Mouse (Mus musculus) MEL (cell line): ENCODE results near the gene Tiam1. TPM values are rescaled to one million over a fixed set of nuclear protein-coding genes. Genes with fewer than 3 reads are reported as not detected.

Experiments used
- DNase-seq: peaks from one replicate; pipeline ENCODE4 v3.0.0; 2011; ENCODE audit warnings: low read depth, low spot score
- H3K27ac ChIP-seq: 2 replicates; pipeline ENCODE4 v1.5.1; 2012; ENCODE audit warnings: low read depth, mild to moderate bottlenecking, control low read depth, low read length, moderate library complexity; ENCODE audit not compliant: control insufficient read depth
- H3K27me3 ChIP-seq, 2 experiments: fragments of 150-350 bp in 1 of 2; sonication (generic) in 1 of 2; 2 replicates each; pipeline ENCODE4 v1.6.1; 2012; ENCODE audit warnings: low read length in 2 of 2, mild to moderate bottlenecking in 2 of 2, improper control_type of control experiment in 1 of 2, moderate library complexity in 1 of 2; ENCODE audit not compliant: insufficient read depth in 2 of 2, control insufficient read depth in 1 of 2
- H3K36me3 ChIP-seq, 2 experiments: 2 replicates each; pipeline ENCODE4 v1.6.1; 2012 to 2014; ENCODE audit warnings: low read length in 2 of 2, improper control_type of control experiment in 1 of 2, inconsistent platforms in 1 of 2, mild to moderate bottlenecking in 1 of 2; ENCODE audit not compliant: insufficient read depth in 2 of 2, control insufficient read depth in 1 of 2
- H3K4me1 ChIP-seq, 2 experiments: fragments of 150-350 bp in 1 of 2; sonication (generic) in 1 of 2; 2 replicates each; pipeline ENCODE4 v1.6.1; 2012; ENCODE audit warnings: low read length in 2 of 2, improper control_type of control experiment in 1 of 2, mild to moderate bottlenecking in 1 of 2; ENCODE audit not compliant: insufficient read depth in 2 of 2, control insufficient read depth in 1 of 2
- H3K4me3 ChIP-seq, 2 experiments: fragments of 150-350 bp in 1 of 2; sonication (generic) in 1 of 2; 2 replicates each; pipeline ENCODE4 v1.5.1; 2012; ENCODE audit warnings: low read depth in 2 of 2, low read length in 2 of 2, mild to moderate bottlenecking in 2 of 2, moderate library complexity in 2 of 2, control low read depth in 1 of 2, improper control_type of control experiment in 1 of 2; ENCODE audit not compliant: control insufficient read depth in 1 of 2, insufficient read depth in 1 of 2
- H3K79me2 ChIP-seq: 2 replicates; pipeline ENCODE4 v1.6.1; 2012; ENCODE audit warnings: mild to moderate bottlenecking, low read length, moderate library complexity; ENCODE audit not compliant: control insufficient read depth, poor library complexity, insufficient read depth
- H3K9ac ChIP-seq: 2 replicates; pipeline ENCODE4 v1.6.1; 2012; ENCODE audit warnings: low read depth, mild to moderate bottlenecking, control low read depth, low read length, moderate library complexity; ENCODE audit not compliant: control insufficient read depth, poor library complexity, severe bottlenecking
- H3K9me3 ChIP-seq: fragments of 150-350 bp; sonication (generic); replicated peaks from 2 replicates; pipeline ENCODE4 v1.6.1; 2012; ENCODE audit warnings: mild to moderate bottlenecking, low read length, improper control_type of control experiment, moderate library complexity; ENCODE audit not compliant: insufficient read depth
- BHLHE40 ChIP-seq: IDR thresholded peaks from 2 replicates; pipeline ENCODE4 v1.6.1; 2012; ENCODE audit warnings: low read depth, mild to moderate bottlenecking, inconsistent platforms, low read length, improper control_type of control experiment, borderline replicate concordance
- CHD1 ChIP-seq: IDR thresholded peaks from 2 replicates; pipeline ENCODE4 v1.6.1; 2012; ENCODE audit warnings: low read depth, mild to moderate bottlenecking, inconsistent platforms, low read length, improper control_type of control experiment
- CHD2 ChIP-seq: IDR thresholded peaks from 2 replicates; pipeline ENCODE4 v1.6.1; 2011; ENCODE audit warnings: low read length, improper control_type of control experiment
- CTCF ChIP-seq, 3 experiments: IDR thresholded peaks in 2 of 3; conservative IDR thresholded peaks in 1 of 3; 2 replicates each; pipeline ENCODE4 v1.5.1; 2011 to 2012; ENCODE audit warnings: low read length in 3 of 3, low read depth in 2 of 3, mild to moderate bottlenecking in 2 of 3, improper control_type of control experiment in 1 of 3, inconsistent platforms in 1 of 3, mixed read lengths in 1 of 3, moderate library complexity in 1 of 3; ENCODE audit not compliant: control insufficient read depth in 1 of 3, insufficient read depth in 1 of 3, poor library complexity in 1 of 3, severe bottlenecking in 1 of 3
- E2F4 ChIP-seq: IDR thresholded peaks from 2 replicates; pipeline ENCODE4 v1.6.1; 2011; ENCODE audit warnings: low read depth, low read length, improper control_type of control experiment, borderline replicate concordance
- ELF1 ChIP-seq: IDR thresholded peaks from 2 replicates; pipeline ENCODE4 v1.6.1; 2014; ENCODE audit warnings: low read depth, mild to moderate bottlenecking, inconsistent platforms, low read length, improper control_type of control experiment, moderate library complexity
- EP300 ChIP-seq, 2 experiments: IDR thresholded peaks; 2 replicates each; pipeline ENCODE4 v1.6.1; 2011; ENCODE audit warnings: improper control_type of control experiment in 2 of 2, low read length in 2 of 2, low read depth in 1 of 2, mild to moderate bottlenecking in 1 of 2
- ETS1 ChIP-seq: IDR thresholded peaks from 2 replicates; pipeline ENCODE4 v1.6.1; 2012; ENCODE audit warnings: low read depth, mild to moderate bottlenecking, inconsistent platforms, low read length, improper control_type of control experiment, moderate library complexity
- GABPA ChIP-seq: IDR thresholded peaks from 2 replicates; pipeline ENCODE4 v1.6.1; 2012; ENCODE audit warnings: low read depth, mild to moderate bottlenecking, inconsistent platforms, low read length, improper control_type of control experiment, moderate library complexity
- HCFC1 ChIP-seq: IDR thresholded peaks from 2 replicates; pipeline ENCODE4 v1.6.1; 2012; ENCODE audit warnings: low read depth, mild to moderate bottlenecking, inconsistent platforms, low read length, improper control_type of control experiment, moderate library complexity
- KAT2A ChIP-seq: conservative IDR thresholded peaks from 2 replicates; pipeline ENCODE4 v1.6.1; 2012; ENCODE audit warnings: low read depth, low read length, improper control_type of control experiment, inconsistent platforms
- MEF2A ChIP-seq: IDR thresholded peaks from 2 replicates; pipeline ENCODE4 v1.6.1; 2014; ENCODE audit warnings: low read depth, mild to moderate bottlenecking, inconsistent platforms, low read length, improper control_type of control experiment; ENCODE audit not compliant: poor library complexity, insufficient replicate concordance, severe bottlenecking; ENCODE audit errors: extremely low read depth
- MYB ChIP-seq: IDR thresholded peaks from 2 replicates; pipeline ENCODE4 v1.6.1; 2011; ENCODE audit warnings: mild to moderate bottlenecking, low read depth, low read length, improper control_type of control experiment
- MYC ChIP-seq: IDR thresholded peaks from 2 replicates; pipeline ENCODE4 v1.6.1; 2011; ENCODE audit warnings: low read depth, mild to moderate bottlenecking, low read length, improper control_type of control experiment, moderate library complexity
- NELFE ChIP-seq: IDR thresholded peaks from 2 replicates; pipeline ENCODE4 v1.6.1; 2011; ENCODE audit warnings: low read depth, low read length, improper control_type of control experiment
- NRF1 ChIP-seq: IDR thresholded peaks from 2 replicates; pipeline ENCODE4 v1.6.1; 2014; ENCODE audit warnings: low read depth, mild to moderate bottlenecking, inconsistent platforms, low read length, improper control_type of control experiment, moderate library complexity; ENCODE audit not compliant: poor library complexity, insufficient read depth, severe bottlenecking
- POLR2A ChIP-seq, 2 experiments: IDR thresholded peaks; 2 replicates each; pipeline ENCODE4 v1.6.1; 2011 to 2012; ENCODE audit warnings: low read length in 2 of 2, mild to moderate bottlenecking in 2 of 2, control low read depth in 1 of 2, improper control_type of control experiment in 1 of 2, low read depth in 1 of 2, moderate library complexity in 1 of 2; ENCODE audit not compliant: control insufficient read depth in 1 of 2, insufficient read depth in 1 of 2, poor library complexity in 1 of 2
- POLR2AphosphoS2 ChIP-seq: IDR thresholded peaks from 2 replicates; pipeline ENCODE4 v1.6.1; 2011; ENCODE audit warnings: low read length, improper control_type of control experiment
- RAD21 ChIP-seq: IDR thresholded peaks from 2 replicates; pipeline ENCODE4 v1.6.1; 2011; ENCODE audit warnings: mild to moderate bottlenecking, low read depth, low read length, improper control_type of control experiment
- RCOR1 ChIP-seq: IDR thresholded peaks from 2 replicates; pipeline ENCODE4 v1.6.1; 2012; ENCODE audit warnings: low read depth, mild to moderate bottlenecking, inconsistent platforms, low read length, improper control_type of control experiment
- SIN3A ChIP-seq: IDR thresholded peaks from 2 replicates; pipeline ENCODE4 v1.6.1; 2012; ENCODE audit warnings: low read length, improper control_type of control experiment, inconsistent platforms
- TAL1 ChIP-seq: IDR thresholded peaks from 2 replicates; pipeline ENCODE4 v1.6.1; 2012; ENCODE audit warnings: mild to moderate bottlenecking, inconsistent platforms, low read length, moderate library complexity, mixed read lengths
- TCF12 ChIP-seq: IDR thresholded peaks from 2 replicates; pipeline ENCODE4 v1.6.1; 2014; ENCODE audit warnings: low read depth, mild to moderate bottlenecking, inconsistent platforms, low read length, improper control_type of control experiment, moderate library complexity
- UBTF ChIP-seq: IDR thresholded peaks from 2 replicates; pipeline ENCODE4 v1.6.1; 2012; ENCODE audit warnings: low read depth, mild to moderate bottlenecking, inconsistent platforms, low read length, improper control_type of control experiment, moderate library complexity, borderline replicate concordance; ENCODE audit not compliant: insufficient read depth
- ZC3H11A ChIP-seq: IDR thresholded peaks from 2 replicates; pipeline ENCODE4 v1.6.1; 2012; ENCODE audit warnings: low read depth, mild to moderate bottlenecking, inconsistent platforms, low read length, improper control_type of control experiment
- ZKSCAN1 ChIP-seq: IDR thresholded peaks from 2 replicates; pipeline ENCODE4 v1.6.1; 2012; ENCODE audit warnings: low read depth, mild to moderate bottlenecking, inconsistent platforms, low read length, improper control_type of control experiment, moderate library complexity
- ZNF384 ChIP-seq: IDR thresholded peaks from 2 replicates; pipeline ENCODE4 v1.6.1; 2012; ENCODE audit warnings: low read depth, mild to moderate bottlenecking, inconsistent platforms, low read length, improper control_type of control experiment
- polyA plus RNA-seq, 2 experiments: library from polyadenylated mRNA; stranded (reverse) in 1 of 2; unstranded in 1 of 2; fragments of >175 nt in 1 of 2; fragments of >200 nt in 1 of 2; gene quantifications; 2 replicates each; pipeline versions ENCODE4 v1.2.1 to v1.2.4; 2012; ENCODE audit warnings: low replicate concordance in 2 of 2, low read depth in 1 of 2; ENCODE audit not compliant: insufficient read length in 2 of 2, insufficient read depth in 1 of 2, missing spikeins in 1 of 2
- total RNA-seq: library from RNA; depleted of rRNA; stranded (reverse); fragments of 300-350 nt; gene quantifications from 2 replicates; pipeline ENCODE4 v1.2.3, GENCODE M21; 2012

The Tiam1 gene
- total and polyA plus RNA-seq, 3 experiments: 15.0 to 23.9 (median 19.9) TPM

DNA sequence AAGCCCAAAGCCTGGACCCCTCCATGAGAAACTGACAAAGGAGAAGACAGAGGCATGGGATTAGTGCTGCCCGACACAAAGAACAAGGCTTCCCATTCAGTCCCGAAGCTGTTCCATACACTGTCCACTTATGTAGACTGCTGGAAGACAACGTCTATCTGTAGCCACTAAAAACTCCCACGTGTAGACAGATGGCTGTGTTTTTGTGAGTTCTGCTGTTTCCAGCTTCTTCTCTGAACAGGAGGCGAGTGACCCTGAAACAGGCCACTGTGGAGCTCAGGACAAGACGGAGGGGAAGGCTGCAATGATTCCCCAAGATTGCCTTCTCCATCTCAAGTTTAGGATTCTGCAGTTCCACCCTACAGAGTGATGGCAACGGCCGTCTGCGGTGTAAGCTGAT, 330.0 kb downstream of the Tiam1 start:
- Histone ChIP-seq H3K36me3 (no peaks in the 10 kb centered on the region), H3K9me3 (no peaks in the 10 kb centered on the region), H3K27me3 (no peaks in the 10 kb centered on the region), H3K79me2 (no peaks in the 10 kb centered on the region), H3K4me3 (no peak overlapping the region), H3K27ac (no peak overlapping the region), H3K4me1 (no peaks in the 10 kb centered on the region), H3K9ac (no peak overlapping the region)
- TF ChIP-seq TCF12 (no peak), UBTF (no peak), RAD21 (no peak), MYC (no peak), ZKSCAN1 (no peak), RCOR1 (no peak), ZNF384 (no peak), ZC3H11A (no peak), SIN3A (no peak), MYB (no peak)
- DNase-seq: no peak

GRCm38 (mm10) chr16:89812891-89813290, 330.7 kb downstream of the Tiam1 start:
- Histone ChIP-seq H3K79me2 (no peaks in the 10 kb centered on the region), H3K27me3 (no peaks in the 10 kb centered on the region)
- TF ChIP-seq EP300 (IDR thresholded peaks at IDR 0.05; ENCODE audit: low read depth in 1 of 2, low read length in 2 of 2) (no peak), NRF1 (no peak), BHLHE40 (no peak), CTCF (IDR thresholded peaks at IDR 0.05 in 2 of 3, conservative IDR thresholded peaks at IDR 0.05 in 1 of 3; ENCODE audit: control insufficient read depth in 1 of 3, insufficient read depth in 1 of 3, low read depth in 2 of 3, low read length in 3 of 3, poor library complexity in 1 of 3, severe bottlenecking in 1 of 3) (no peak), CHD2 (no peak)
- TF ChIP-seq, all 39 proteins: peak for 0
- Histone ChIP-seq H3K9ac (no peak overlapping the region), H3K27ac (no peak overlapping the region), H3K4me3 (no peak overlapping the region), H3K4me1 (no peaks in the 10 kb centered on the region), H3K36me3 (no peaks in the 10 kb centered on the region), H3K9me3 (no peaks in the 10 kb centered on the region)
- no peak for DNase-seq

DNA sequence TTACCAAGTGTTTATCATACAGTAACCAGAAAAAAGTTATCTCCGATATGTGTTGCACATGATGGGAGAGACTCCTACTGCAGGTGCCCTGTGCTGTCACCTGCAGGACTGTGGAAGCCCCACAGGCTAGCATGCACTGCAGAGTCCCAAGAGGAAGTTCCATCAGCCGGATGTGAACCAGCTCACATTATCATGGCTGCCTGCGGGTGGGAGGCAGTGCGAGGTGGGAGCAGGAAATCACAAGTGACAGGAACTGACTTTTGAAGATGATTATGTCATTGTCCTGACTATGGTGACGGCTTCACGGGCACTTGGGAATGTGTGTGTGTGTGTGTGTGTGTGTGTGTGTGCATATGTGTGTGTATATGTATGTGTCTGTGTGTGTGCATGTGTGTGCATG, 333.2 kb downstream of the Tiam1 start:
- H3K79me2 ChIP-seq: no peaks in the 10 kb centered on the region
- no peak overlapping the region for H3K9ac ChIP-seq
- no peaks in the 10 kb centered on the region for H3K9me3 ChIP-seq
- no peak for DNase-seq
- H3K27me3 ChIP-seq: no peaks in the 10 kb centered on the region
- H3K4me3 ChIP-seq: no peak overlapping the region
- no peak overlapping the region for H3K27ac ChIP-seq
- H3K4me1 ChIP-seq: no peaks in the 10 kb centered on the region
- TF ChIP-seq CHD2: no peak
- no peak for TF ChIP-seq MEF2A
- TF ChIP-seq ZKSCAN1: no peak
- TF ChIP-seq ETS1: no peak
- TF ChIP-seq E2F4: no peak
- TF ChIP-seq KAT2A: no peak
- TF ChIP-seq GABPA: no peak
- no peak for TF ChIP-seq SIN3A
- TF ChIP-seq CHD1: no peak
- no peak for TF ChIP-seq HCFC1
- no peak for TF ChIP-seq POLR2AphosphoS2
- TF ChIP-seq RCOR1: no peak
- no peak for TF ChIP-seq TAL1
- no peak for TF ChIP-seq MYC
- TF ChIP-seq UBTF: no peak
- TF ChIP-seq NELFE: no peak
- no peak for TF ChIP-seq ELF1
- TF ChIP-seq RAD21: no peak
- TF ChIP-seq POLR2A (IDR thresholded peaks at IDR 0.05; ENCODE audit: control insufficient read depth in 1 of 2, insufficient read depth in 1 of 2, low read depth in 1 of 2, low read length in 2 of 2, poor library complexity in 1 of 2): no peak
- H3K36me3 ChIP-seq: no peaks in the 10 kb centered on the region
